ENCODE assay signal across 7 mouse cellular contexts in the genomic region with DNA sequence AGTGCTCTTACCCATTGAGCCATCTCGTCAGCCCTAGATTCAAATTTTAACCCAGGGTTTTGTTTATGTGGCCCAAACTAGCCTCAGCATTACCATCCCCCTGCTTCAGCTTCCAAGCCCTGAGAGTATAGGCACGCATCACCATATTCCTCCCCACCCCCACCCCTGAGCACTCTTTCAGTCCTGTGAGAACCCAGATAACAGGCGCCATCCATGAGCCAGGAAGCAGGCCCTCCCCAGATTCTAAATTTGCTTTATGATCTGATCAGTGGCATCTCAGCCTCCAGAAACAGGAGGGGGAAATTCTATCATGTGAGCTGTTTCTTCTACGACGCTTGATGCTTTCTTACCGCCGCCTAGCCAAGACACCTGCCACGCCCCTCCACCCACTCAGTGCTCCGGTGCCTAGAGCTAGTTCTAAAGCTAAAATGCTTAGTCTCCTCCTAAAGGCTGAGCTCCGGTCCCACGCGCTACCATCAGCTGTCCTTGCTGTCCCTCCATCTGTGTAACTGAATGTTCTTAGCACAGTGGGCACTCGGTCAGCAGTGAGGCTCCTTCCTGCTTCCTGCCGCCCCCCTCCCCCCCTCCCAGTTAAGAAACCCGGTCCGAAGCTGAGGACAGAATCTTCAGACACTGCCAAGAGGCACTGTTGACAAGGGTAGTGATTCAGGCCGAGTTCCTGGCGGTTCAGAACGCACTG. TPM values are rescaled to one million over a fixed set of nuclear protein-coding genes. Genes with fewer than 3 reads are reported as not detected.
DNase-seq lines count a peak whose midpoint lies in the region; ATAC-seq lines count a peak whose summit lies in the region.

No protein-coding gene starts in this region.

- no peaks in the 10 kb centered on the region for H3K9me3 ChIP-seq in hindbrain, embryonic 14.5 days (ENCODE audit: control insufficient read depth, low read length)

- peak overlapping the region; percentile 46 for H3K4me2 ChIP-seq in hindbrain, embryonic 14.5 days (replicated peaks)

- H3K4me1 ChIP-seq in hindbrain, embryonic 14.5 days (replicated peaks; ENCODE audit: control insufficient read depth, insufficient read depth, low read length), result 0 out of 2 replicates have a peak, but pooled peaks cover 5% of the 10 kb centered on the region

- peak; percentile 61 for DNase-seq in Muller cell, postnatal 12 days (ENCODE audit: inconsistent ontology term)
- peak; percentile 31 for DNase-seq in cerebellum, adult 9-11 months
- peak; percentile 79 to 91 for DNase-seq in frontal cortex, postnatal 10 days (ENCODE audit: low spot score in 2 of 2)
- DNase-seq in hindbrain, embryonic 14.5 days (ENCODE audit: low spot score), result peak; percentile 24
- peak; percentile 81 to 87 for DNase-seq in left cerebral cortex, postnatal 10 days (ENCODE audit: extremely low spot score in 1 of 2, low spot score in 2 of 2)
- peak; percentile 30 to 52 for DNase-seq in spleen, adult 18-20 months

- 4% methylated on average over 19 of the region's 19 CpGs for WGBS in hindbrain, embryonic 14.5 days

- peak overlapping the region; percentile 15; the same call in 1 of the 2 replicates for H3K27ac ChIP-seq in hindbrain, embryonic 14.5 days

- H3K36me3 ChIP-seq in hindbrain, embryonic 14.5 days (replicated peaks; ENCODE audit: control insufficient read depth, insufficient read depth), result no peaks in the 10 kb centered on the region

- no peaks in the 10 kb centered on the region for H3K27me3 ChIP-seq in hindbrain, embryonic 14.5 days (ENCODE audit: control insufficient read depth, insufficient read depth, low read length)

- H3K4me3 ChIP-seq in hindbrain, embryonic 14.5 days (replicated peaks; ENCODE audit: low read length), result peak overlapping the region; percentile 10; the same call in 1 of the 2 replicates

- peak overlapping the region; percentile 43 for H3K9ac ChIP-seq in hindbrain, embryonic 14.5 days

- ATAC-seq in hindbrain, embryonic 14.5 days (ENCODE audit: low FRiP score), result peak; percentile 71
- ATAC-seq in megakaryocyte progenitor cell, adult 5-6 weeks (replicated peaks; ENCODE audit: poor library complexity), result peak; percentile 83

- intact Hi-C loops in left cerebral cortex, postnatal 10 days (cut with DNase I), result no loop called here

RNA-seq across cellular contexts. Expression of gene Rasl11a, which starts 22.5 kb away (rescaled TPM):
- polyA plus RNA-seq in hindbrain, embryonic 14.5 days (2014; fragmentation: Nextera tagmentation; extraction: Ambion mirVana), result 7.6 and 8.0 TPM in 2 replicates
- 10 to 100 TPM in 1 of 2 experiments, 1 to 10 TPM in 1; 9.2 to 12.2 TPM for total RNA-seq in left cerebral cortex, postnatal 10 days (2021)
- total RNA-seq in megakaryocyte progenitor cell, adult 5-6 weeks (2015), result 0.47 TPM in 1 of 2 replicates, not detected in the other
- not detected in 2 replicates for total RNA-seq in megakaryocyte progenitor cell, adult 5-6 weeks (2017)

RNA-seq across cellular contexts. Expression of gene Rpl21, which starts 34.7 kb away (rescaled TPM):
- 361 and 419 TPM in 2 replicates for polyA plus RNA-seq in hindbrain, embryonic 14.5 days (2014; fragmentation: Nextera tagmentation; extraction: Ambion mirVana)
- 100 to 1,000 TPM; 183 to 190 TPM for total RNA-seq in left cerebral cortex, postnatal 10 days (2021)
- total RNA-seq in megakaryocyte progenitor cell, adult 5-6 weeks (2015), result 2,785 and 2,819 TPM in 2 replicates
- 2,136 and 2,277 TPM in 2 replicates for total RNA-seq in megakaryocyte progenitor cell, adult 5-6 weeks (2017)

Comparison
In these comparisons a context has a peak if more than half of its experiments do, and no peak if none do; other contexts are left out.
1. Peak in every context shown above with its lines: DNase-seq, ATAC-seq, H3K4me3 ChIP-seq and H3K27ac ChIP-seq.
2. DNase-seq: peak in every context shown above with its lines; median percentile 85 in frontal cortex, postnatal 10 days; 84 in left cerebral cortex, postnatal 10 days; 61 in Muller cell, postnatal 12 days; 41 in spleen, adult 18-20 months; 31 in cerebellum, adult 9-11 months; 24 in hindbrain, embryonic 14.5 days.
3. RNA of gene Rasl11a, which starts 22.5 kb away (total RNA-seq): 9.2 to 12.2 TPM in left cerebral cortex, postnatal 10 days; 0.47 TPM in megakaryocyte progenitor cell, adult 5-6 weeks; every median in the first group is over 4 times any median in the second.
4. RNA of gene Rpl21, which starts 34.7 kb away (total RNA-seq): 2,136 to 2,819 TPM in megakaryocyte progenitor cell, adult 5-6 weeks; 183 to 190 TPM in left cerebral cortex, postnatal 10 days; every median in the first group is over 10 times any median in the second.